Mouse (Mus musculus) kidney, postnatal 4 days (tissue): ENCODE data around the gene Lrif1.
A peak's percentile ranks its signal among the peaks of the same experiment; 100 is the strongest.
"Not testable (repeated sequence)": the region's sequence is repeated elsewhere in the genome, so short reads cannot be mapped to it uniquely, and the experiment has no call there.

Source experiments
- DNase-seq, 2 experiments: peaks; one replicate each; pipeline ENCODE4 v3.0.0; 2021; ENCODE audit warnings: mixed read lengths in 2 of 2

Lrif1 gene

DNA sequence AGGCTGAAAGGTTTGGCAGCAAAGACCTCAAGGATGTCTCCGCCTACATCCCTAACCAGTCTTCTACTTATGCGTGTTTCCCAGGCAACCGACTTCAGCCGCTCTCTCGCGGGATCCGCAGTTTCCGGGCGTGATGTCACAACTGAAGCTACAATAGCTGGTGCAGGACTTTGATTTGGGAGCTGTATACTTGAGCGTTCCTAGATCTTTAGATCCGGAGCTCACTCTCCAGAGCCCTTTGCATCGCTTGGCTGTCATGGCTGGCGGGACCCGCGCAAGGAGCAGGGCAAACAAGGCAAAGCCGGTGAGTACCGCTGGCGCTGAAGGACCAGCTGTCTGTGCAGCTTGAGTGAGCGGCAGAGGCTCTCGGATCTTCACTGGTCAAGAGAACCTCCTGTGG is at the start of gene Lrif1:
Gene Lrif1 (plus strand): TSS at position 158 of the 400 bp plus-strand sequence.
- DNase-seq = peak; percentile 77 to 86

DNA sequence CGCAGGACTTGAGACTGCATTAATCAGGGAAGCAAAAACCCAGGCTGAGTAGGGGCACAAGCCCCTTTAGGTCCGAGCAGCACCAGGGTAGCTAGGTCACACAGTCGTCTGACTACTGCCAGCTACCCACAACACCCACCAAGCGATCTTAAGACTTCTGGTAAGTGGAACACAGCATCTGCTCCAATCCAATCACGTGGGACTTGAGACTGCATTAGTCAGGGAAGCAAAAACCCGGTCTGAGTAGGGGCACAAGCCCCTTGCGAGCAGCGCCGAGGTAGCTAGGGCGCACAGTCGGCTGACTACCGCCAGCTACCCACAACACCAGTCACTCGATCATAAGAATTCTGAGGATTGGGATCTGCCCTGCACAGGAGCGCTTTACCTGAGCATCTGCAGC is 12.0 kb upstream of the Lrif1 start:
- not testable (repeated sequence) for DNase-seq

- no peak for DNase-seq
Measured at GRCm38 (mm10) chr3:106685381-106685780, 594 bp downstream of the Lrif1 start.

DNA sequence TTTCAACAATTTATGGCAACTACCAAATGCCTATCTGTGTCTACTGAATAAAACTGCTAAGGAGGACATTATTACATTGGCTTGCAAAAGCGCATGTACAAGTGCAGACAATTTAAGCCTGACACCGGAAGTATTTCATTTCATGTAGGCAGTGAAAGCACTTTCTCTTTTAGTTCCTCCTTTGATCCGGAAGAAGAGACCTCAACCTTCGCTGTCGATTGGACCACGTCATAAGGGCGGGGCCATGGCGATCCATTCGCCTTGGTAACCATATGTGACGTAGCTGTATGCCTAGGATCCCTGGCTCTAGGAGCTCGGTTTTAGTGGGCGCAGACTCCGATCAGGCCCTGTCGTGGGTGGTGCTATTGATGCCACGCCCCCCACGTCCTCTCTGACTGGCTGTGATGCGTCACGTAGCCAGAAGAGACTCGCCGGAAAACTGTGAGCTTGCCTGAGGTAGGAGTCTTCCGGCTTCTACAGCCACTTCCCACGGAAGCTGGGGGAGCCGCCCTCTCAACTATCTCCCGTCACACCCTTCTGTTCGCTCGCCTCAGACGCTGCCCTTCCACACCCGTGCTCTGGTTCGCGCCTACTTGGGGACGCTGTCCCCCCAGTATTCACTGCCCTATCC is 36.7 kb downstream of the Lrif1 start:
- DNase-seq = peak; percentile 96 to 98

DNA sequence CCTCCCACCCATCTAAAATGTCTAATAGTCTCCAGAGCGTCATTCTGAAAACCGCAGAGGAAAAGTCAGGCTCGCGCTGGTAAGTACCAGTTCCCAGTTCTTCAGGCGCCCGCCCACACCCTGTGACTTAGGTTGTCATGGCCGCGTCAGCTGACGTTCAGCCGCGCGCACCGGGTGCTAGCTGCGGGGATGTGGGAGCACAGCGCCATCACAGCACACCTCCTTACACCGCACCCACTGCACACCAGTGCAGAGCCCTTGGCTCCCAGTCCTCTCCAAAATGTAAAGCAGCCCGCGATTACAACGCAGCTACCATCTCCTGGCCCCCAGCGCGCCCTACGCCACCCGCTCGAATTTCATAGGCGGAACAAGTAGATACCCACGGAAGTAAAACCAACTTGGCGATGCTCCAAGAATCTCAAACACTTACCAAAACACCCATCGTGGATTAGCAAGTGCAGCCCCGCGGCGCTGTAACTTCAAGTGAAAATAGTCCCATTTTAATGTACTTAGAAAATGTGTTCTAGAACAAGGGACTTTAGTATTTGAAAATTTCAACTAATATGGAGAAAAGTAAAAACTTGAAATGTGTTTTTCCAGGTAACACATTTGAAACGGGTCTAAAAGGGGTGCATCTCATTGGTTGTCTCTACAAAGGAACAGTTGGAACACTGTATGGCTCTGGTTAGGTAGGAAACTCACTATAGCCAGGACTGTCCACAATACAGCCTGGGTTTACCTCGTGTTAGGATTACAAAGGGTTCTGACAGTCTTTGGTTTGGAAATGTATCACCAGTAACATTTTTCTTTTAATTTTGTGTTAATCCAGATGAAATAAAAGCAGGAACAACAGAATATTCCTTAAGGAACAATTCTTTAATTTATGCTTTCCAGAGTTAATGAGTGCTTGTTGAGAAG is 37.5 kb downstream of the Lrif1 start:
- DNase-seq = peak; percentile 83 to 93

- DNase-seq = no peak
Measured at GRCm38 (mm10) chr3:106755898-106756297, 71.1 kb downstream of the Lrif1 start.

- no peak for DNase-seq
Measured at GRCm38 (mm10) chr3:106771834-106772233, 87.0 kb downstream of the Lrif1 start.

DNA sequence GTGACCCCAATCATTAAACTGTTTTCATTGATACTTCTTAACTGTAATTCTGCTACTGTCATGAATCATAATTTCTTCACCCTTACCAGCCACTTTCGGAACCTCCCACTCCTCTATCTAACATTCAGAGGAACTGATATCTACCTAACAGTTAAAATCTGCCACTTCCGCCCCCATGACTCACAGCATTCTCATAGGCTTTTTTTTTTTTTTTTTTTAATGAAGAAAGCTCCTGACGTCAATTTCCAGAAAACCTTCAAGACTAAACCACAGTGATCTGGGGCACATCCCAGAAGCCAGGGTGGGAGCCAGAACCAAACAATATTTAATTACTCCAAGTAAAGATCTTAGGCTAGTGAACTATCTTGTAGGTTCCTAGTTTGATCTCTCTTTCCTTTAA is 100.3 kb downstream of the Lrif1 start:
- DNase-seq = no peak
